Mouse (Mus musculus) liver, adult 2 months (tissue): ENCODE results near the gene Il4i1.

Experiments
- CTCF ChIP-seq: fragments of 200-500 bp; IDR thresholded peaks from 2 replicates; pipeline ENCODE4 v1.5.1; 2011; ENCODE audit warnings: low read depth, low read length, control low read depth
- POLR2A ChIP-seq: fragments of 200-500 bp; IDR thresholded peaks from 2 replicates; pipeline ENCODE4 v1.6.1; 2011; ENCODE audit warnings: low read length, control low read depth; ENCODE audit not compliant: insufficient read depth; ENCODE audit errors: extremely low read depth

GRCm38 (mm10) chr7:44868465-44868864 lies 52.3 kb downstream of the Il4i1 start:
- TF ChIP-seq POLR2A, result no peak
- no peak for TF ChIP-seq CTCF
